Mouse (Mus musculus) thymus, postnatal 25 days (tissue): ENCODE data around the gene Fbxw8.

Experiments
- DNase-seq: peaks from one replicate; pipeline ENCODE4 v3.0.0; 2022

The Fbxw8 gene

DNA sequence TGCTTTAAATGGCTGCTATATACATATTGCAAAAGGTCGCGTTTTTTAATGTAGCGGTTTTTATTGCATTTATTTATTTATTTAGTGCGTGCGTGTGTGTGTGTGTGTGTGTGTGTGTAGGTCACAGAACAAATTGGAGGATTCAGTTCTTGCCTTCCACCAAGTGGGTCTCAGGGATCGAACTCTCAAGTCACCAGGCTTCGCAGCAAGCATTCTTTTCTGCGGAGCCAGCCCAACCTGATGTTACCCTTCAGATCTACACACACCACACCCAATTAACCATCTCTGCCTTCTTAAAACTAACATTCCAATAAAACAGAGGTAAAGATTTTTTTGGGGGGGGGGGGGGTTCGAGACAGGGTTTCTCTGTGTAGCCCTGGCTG is 292 bp upstream of the Fbxw8 start:
- no peak for DNase-seq

DNA sequence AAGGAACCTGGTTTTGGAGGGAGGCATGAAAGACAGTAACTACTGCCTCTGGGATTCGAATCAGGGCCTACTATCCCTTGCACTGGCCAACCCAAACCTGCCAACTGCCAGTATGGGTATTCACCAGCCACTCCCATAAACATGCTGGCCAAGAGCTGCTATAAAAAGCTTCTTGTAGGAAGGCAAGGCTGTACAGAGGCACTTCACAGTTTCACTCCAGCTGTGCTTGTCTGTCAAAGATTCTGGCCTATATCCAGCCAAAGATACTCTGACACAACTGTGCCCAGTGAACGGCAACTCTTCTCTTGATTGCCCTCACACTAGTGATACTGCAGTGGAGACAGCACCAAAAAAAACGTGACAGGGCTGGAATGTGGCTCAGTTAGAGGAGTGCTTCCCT is 5.6 kb downstream of the Fbxw8 start:
- DNase-seq, result no peak

DNA sequence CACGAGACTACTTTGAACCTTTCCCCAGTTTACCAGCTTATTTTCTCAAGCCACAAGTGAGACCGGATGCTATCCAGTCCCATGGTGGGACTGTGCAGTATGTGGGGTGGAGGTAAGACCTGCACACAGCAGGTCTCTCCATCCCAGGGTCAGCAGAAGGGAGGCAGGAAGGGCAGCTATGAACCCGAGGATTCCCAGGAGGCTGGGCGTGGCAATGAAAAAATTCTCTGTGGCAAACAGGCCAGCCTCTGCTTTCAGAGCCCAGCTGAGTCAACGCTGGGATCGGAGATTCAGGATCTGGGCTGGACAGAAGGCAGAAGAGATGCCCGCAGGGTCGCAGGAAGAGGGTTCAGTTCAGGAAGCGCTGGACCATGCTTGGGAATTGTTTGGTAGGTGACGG is 8.0 kb downstream of the Fbxw8 start:
- no peak for DNase-seq

DNA sequence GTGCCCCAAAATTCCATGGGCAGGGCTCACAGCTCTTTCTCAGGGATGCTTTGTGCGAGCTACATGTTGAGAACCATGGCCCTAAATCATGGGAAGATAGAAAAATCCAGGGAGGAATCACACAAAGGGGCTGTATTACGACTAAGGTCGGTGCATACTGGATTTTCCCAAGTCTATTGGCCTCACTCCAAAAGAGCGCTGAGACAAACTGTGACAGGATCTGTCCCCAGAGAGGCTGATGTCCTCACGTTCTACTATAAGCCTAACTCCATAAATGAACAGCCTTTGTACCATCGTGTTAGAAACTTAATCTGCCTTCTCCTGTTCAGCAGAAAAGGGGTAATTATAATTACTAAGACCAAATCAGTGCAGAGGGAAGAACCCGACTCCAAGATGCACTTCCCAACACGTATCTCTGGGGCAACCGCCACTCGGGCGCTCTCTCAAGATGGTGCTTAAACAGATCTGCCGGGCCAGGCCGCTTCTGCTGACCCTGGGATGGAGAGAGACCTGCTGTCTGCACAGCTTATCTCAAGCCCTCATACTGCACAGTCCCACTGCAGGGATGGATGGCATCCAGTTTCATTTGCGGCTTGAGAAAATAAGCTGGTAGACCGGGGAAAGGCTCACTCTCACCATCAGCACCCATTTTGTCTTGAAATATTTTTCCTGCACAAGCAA is 9.1 kb downstream of the Fbxw8 start:
- DNase-seq, result no peak

DNA sequence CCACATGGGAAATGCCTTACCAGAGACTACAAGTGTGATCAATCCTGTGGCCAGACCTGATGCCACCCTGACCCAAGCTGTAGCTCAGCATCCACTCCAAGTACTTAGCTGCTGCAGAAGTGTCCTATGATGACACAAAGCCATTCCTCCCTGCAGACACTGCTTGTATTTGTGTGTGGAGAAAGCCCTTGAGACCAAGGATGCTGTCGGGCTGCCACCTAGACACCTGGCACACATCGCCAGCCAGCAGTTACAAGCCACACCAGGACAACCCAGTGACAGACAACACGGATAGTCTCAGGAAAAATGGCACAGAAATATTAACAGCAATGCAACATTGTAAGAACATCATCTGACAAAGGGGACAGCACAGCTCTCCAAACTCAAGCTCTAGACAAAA is 9.8 kb downstream of the Fbxw8 start:
- DNase-seq, result no peak

DNA sequence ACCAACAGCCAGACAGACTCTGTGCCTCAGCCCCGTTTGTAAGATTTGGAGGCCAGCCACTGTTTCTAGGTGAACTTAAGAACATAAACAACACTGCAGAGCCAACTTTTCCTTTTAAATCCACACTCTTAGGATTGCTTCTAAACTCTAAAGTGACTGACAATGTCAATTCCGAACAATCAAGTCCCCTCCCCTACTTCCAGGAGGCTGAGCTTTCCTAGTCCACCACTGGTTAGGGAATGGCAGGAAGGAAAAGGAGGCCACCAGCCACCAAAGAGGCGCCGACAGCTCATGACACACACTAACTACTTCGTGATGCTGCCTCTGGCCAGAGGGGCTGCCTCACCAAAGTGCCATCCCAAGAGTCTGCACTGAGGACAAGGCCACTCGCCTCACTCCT is 10.5 kb downstream of the Fbxw8 start:
- no peak for DNase-seq

DNA sequence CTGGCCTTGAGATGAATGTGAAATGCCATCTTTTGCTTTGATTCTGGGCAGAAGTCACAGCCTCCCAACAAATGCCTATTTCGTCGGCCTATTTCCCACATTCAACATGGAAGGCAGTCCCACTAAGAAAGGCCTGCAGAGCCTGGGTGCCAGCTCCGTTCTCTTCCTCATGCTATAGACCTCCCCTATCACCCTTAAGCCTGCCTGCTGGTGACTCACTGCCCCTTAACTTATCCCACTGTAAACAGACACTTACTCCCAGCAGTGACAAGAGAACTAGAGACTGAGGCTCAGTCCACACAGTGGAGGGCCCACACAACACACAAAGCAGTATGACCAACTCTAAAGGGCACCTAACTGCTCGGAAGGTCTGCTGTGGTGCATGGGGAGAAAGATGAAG is 10.9 kb downstream of the Fbxw8 start:
- no peak for DNase-seq

DNA sequence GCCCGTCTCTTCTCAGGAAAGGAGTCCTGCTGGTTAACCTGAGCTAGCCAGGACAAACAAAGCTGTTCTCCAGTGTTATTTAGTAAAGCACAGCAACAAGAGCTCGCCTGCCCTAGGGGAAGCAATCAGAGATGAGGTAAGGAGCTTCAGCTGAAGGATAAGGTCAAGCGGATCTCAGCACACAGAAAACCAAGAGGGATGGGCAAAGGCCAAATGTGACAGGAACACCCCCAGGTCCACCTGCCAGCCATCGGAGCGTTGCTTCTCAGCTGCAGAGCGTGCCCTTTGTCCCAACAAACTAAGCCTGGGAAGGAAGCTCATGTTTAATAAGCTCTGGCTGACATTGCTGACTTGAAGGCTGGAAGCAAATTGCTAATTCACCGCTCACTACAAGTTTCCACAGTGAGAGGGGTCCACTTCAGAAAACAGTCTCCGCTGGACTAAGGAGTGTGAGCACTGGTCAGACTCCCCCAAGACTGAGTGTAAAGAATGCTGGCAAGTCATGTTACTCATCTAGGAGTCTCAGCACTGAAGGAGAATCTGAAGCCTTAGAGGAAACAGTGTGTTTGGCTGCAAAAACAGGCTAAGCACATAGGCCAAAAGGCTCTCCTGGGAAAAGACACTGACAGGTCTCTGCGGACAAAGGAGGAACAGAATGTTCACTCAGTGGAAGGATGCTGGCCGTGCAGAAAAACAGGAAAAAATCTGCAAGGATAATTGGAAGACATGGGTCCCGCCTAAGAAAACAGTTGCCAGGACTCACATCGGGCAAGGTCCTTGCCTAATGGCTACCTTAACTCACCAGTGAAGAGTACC is 11.8 kb downstream of the Fbxw8 start:
- no peak for DNase-seq

DNA sequence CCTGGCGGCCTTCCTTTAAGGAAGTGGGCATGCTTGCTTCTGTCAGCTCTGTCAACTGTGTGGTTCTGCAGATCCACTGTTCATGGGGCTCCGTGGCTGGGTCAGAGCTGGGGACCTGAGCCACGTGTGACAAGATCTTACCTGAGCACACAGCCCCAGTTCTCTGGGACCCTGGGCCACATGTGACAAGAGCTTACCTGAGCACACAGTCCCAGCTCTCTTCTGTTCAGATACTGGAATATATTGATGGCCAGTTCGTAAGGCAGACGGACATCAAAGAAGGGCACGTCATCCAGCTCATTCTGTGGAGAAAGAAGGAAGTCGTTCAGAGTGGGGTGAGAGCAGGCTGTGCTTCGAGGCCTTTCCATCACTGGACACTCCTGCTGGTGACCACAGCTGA is 12.8 kb downstream of the Fbxw8 start:
- DNase-seq, result no peak

DNA sequence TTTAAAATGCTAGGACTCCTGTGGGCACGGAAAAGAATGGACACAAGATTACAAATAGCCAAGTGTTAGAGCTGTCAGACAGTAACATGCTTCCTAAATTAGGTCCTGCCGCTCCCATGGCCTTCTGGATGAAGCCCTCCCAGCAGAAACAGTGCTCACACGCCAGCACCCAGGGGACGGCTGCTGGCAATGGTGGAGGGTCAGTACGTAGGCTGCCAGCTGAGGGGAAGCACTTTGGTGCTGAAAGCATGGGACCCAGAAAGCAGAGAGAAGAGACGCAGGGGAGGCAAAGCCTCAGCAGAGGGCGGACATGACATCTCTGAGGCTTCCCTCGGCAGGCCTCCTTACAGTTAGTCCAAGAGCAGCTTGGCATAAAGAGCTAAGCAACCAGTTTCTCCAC is 15.6 kb downstream of the Fbxw8 start:
- no peak for DNase-seq

DNA sequence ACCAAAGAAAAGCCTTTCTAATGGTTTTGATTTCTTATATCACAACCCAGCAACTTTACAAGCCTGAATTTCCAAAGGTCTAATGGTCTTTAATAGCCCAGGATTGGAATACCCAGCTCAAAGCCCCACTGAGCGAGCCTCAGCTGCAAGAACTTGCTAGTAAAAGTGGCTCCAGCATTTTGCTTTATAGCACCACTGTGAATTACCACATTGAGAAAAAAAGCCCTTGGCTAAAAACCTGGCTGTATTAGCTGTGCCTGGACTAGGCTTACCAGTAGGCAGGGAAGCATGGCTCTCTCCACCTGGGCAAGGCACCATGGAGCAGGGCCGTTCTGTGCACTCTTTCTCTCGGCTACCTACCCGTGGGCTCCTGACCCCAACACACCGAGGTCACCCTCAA is 18.9 kb downstream of the Fbxw8 start:
- no peak for DNase-seq

DNA sequence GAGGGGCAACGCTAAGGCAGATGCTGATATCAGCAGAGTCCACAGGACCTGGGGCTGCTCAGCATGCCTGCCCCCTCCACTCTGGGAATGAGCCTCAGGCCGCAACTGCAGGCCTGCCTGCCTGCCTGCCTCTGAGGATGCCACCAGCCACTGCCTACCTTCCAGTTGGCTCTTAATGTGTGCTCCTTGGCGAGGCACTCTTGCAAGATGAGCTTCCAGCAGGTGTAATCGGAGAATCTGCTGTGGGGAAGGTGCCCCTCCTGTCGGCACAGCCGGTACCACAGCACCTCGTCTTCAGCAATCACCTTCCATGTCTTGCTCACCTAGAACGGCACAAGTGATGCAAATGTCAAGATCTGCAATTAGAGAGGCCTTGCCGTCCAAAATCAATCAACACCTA is 26.6 kb downstream of the Fbxw8 start:
- no peak for DNase-seq

DNA sequence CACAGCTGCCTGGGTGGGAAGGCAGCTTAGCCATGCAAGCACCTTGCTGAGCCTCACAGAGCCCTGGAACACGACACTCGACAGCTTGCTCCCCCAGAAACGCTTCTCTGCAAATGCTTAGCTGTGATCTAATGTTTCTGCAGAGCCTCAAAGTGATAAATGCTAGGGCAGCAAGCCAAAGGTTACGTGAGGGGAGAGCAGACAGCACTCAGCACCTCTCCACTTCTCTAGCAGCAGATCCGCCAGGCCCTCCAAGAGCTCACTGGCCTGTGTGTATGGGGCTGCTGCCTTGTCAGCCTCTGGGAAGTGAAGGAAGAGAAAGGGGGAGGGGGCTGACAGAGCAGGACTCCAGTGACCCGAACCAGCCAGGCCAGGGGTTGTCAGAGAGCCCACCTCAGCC is 27.1 kb downstream of the Fbxw8 start:
- no peak for DNase-seq

DNA sequence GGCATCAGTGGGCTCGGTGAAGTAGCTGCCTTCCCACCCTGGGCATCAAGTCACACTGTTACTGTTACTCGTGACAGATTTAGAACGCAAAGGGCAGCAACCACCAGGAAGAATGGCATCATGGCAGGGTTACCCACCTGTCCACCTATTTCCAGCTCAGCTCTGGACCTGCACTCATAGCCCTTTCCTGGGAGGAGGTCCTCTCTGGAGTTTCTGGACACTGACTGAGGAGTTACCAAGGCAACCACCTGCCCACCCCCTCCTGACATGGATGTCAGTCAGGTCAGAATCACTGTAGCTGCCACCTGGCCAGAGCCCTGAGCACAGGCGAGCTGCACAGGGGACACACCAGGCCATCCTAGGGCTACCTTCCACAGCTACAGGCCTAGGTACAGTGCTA is 28.6 kb downstream of the Fbxw8 start:
- no peak for DNase-seq

DNA sequence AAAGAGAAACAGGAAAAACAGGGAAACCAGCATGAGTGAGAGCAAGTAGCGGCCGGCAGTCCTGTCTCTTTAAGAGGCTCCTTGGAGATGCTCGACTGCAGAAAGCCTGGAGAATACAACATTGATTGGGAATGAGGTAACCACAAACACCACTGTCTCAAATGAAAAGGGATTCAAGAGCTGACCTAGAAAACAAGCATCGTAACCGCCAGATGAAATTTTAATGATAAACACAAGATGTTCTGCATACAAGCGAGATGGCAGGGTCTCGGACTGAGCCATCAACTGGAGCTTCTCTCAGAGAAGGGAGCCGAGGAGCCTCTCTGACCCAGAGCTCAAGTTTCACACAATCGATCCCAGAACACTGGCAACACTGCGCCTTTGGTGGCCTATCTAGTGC is 32.2 kb downstream of the Fbxw8 start:
- no peak for DNase-seq

DNA sequence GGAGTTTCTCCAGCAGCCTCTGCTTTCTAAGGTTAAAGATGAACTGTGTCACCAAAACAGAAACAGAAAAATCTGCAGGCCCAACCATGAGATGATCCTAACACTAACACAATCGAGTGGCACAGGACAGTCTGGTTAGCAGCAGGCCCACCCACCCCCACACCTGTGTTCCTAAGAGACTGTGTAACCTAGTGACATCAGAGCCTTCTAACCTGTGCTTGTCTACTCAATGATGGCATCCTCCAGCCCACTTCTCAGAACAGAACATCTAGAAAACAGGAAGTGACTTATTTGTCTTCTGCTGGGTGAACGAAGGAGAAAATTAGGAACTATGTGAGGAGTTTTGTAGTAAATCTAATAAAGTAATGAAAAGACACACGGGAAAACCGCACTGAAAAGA is 33.3 kb downstream of the Fbxw8 start:
- DNase-seq, result no peak

DNA sequence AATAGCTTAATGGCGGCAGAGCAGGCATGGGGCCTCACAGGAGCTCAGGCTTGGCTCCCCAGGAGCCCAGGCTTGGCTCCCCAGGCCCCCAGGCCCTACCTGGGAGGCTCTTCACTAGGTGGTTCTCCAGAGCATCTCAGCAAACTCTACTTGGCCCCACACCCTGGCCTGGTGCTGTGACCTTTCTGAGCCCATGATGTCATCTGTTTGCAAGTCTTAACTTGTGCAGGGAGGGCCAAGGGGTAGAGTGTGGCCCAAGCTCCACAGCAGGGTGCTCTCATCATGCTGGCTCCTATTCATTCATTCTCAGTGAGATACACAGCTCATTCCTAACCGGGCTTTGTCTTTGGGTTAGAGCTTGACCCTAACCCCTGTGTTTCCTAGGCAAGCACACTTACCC is 34.6 kb downstream of the Fbxw8 start:
- DNase-seq, result no peak

DNA sequence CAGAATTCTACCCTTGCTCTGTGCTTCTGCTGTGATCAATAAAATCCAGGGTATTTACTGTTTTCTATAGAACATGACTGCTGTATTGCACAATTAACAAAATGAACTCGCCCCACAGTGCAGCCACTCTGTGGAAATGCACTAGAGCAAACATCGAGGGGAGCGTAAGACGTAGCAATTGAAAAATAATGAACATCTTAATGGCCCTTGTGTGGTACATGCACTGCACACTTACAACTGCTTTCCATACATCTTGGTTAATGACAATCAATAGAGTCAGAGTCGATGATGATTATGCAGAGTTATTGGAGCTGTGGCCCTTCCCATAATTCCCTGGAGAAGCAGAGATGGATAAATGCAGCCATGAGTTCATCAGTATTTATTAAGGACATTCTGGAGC is 36.3 kb downstream of the Fbxw8 start:
- DNase-seq, result no peak

DNA sequence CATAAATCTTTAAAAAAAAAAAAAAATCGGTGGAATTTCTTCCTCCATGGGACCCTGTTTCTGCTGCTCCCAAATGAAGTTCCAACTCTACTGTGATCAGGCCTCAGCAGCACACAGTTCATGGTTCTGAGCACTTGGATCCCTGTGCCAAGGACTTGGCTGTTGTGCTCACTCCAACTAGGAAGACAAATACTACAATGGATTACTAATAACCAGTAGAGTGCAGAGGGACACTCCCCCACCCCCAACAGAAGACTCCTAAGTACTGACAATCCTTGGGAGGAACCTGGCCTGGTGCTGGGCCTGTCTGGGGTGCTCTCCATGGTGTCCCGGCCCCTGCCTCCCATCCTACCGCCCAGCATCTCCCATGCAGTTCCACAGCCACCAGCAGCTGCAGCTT is 36.9 kb downstream of the Fbxw8 start:
- DNase-seq, result no peak

DNA sequence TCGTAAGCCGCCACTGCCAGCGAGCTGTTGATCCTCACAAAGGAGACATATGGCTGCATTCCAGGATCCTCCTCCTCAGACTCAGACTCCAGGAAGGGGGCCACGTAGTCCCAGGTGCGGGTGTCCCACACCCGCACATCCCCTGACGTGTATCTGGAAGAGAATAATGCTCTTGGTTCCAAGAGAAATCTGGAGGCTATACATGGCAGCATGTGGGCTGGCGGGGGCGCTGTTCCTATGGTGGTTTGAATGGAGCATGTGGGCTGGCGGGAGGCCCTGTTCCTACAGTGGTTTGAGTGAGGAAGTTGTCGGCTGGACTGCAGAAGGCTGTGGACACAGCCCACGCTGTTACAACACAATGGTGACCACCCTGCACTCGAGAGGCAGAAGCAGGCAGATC is 41.6 kb downstream of the Fbxw8 start:
- DNase-seq, result no peak

DNA sequence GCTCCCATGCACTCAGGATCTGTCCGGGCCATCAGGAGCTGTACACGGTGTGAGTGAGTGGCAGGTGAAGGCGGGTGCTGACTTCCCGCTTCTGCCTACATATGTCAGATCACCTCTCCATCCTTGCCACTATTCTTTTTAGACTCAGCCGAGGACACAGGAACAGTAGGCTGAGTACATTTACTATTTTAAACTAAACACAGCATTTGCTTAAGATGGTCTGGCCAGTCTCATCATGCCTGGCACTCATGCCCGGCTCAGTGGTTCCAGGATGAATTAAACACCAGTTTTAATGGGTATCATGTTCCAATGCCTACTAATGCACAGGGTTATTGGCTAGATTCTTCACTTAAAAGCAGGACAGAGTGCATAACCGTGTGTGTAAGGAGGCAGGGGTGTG is 42.2 kb downstream of the Fbxw8 start:
- DNase-seq, result no peak

DNA sequence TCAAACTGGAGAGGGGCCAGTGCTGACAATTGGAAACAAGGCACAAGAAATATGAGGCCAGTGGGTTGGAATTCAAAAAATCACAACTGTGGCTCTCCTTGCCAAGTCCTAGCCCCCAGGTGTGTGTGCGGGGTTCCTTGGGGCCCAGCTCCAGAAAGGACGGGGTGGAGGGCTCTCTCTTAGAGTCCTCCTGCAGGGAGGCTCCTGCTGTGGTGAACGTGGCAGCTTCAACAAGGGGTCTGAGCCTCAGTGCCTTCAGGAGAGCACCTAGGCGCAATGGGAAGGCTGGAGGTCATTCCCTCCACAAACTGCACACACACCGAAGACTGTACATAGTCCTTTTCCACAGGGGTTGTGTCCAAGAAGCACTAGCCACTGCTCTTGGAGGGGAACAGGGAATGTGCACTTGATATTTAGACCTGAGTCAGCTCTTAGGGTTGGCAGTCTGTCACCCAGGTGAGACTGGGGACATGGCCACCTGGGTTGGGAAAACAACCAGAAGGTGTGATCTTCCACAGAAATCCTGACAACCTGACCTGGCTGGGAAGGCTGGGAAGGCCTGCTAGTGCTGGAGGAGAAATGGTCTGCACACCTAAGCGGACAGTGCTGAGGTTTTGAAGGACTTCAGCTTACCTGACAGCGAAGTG is 46.3 kb downstream of the Fbxw8 start:
- DNase-seq, result no peak

DNA sequence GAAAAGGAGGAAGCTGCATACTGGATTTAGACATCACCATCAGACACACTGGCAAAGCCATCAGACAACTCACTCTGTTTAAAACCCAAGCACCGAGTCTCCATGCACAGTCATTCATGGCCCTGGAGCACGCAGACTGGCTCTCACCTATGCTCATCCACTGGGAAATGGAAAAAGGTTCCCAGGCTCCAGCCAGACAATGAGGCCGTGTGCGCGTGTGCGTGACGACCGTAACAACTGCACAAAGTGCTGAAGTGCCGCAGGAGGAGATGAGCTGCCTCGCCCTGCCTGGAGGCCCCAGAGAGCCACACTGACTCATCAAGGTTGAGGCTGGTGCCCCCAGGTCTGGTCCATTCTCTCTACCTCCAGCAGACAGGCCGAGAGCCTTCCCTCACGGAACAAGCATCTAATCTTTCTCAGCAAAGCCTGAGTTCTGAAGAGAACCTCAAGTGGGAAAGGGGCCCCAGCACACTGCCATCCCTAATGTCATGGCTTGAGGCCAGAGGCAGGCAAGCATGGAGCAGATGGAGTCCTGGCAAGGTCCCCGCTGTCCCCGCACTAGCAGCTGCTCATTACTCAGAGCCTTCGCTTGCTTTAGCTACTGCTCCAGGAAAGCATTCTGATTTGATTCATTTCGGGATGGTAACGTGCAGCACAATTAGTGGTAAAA is 47.0 kb downstream of the Fbxw8 start:
- DNase-seq, result no peak

DNA sequence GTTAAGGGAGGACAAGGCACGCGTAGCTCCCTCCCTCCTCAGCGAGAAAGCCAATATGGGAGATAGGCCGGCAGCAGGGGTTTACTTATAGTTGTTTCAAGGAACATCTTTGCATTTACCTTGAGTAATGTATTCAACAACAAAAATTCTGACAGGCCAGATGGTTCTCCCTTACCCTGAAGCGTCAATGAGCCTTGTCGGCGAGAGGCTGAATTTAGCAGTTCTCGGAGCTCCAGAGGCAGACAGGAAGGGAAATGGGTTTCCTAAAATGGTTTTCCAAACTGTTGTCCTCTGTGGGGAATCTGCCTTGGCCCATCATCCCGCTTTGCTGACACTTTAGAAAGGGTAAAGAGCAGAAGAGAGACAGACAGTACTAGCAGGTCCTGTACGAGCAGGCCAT is 48.6 kb downstream of the Fbxw8 start:
- DNase-seq, result no peak
